Mouse (Mus musculus): ENCODE measurements at regions not wholly inside any gene's neighbourhood (a gene's known extent, or its start where the extent isn't known, plus 50 kb on each side); places are given as distances from the start of the nearest gene placed in this dataset.

- no peak for DNase-seq (ENCODE audit: low spot score)
Observed at GRCm38 (mm10) chr12:51018185-51018584, 329.7 kb upstream of the G2e3 start.

- DNase-seq (ENCODE audit: low spot score): no peak
Observed at GRCm38 (mm10) chr12:51016081-51016480, 331.8 kb upstream of the G2e3 start.

- no peak for DNase-seq (ENCODE audit: low spot score)
Observed at GRCm38 (mm10) chr12:51009644-51010043, 338.2 kb upstream of the G2e3 start.

- DNase-seq (ENCODE audit: low spot score): peak; percentile 68
Observed at GRCm38 (mm10) chr12:51001722-51002592, 345.9 kb upstream of the G2e3 start.

GRCm38 (mm10) chr12:51001096-51001495 is 346.8 kb upstream of the G2e3 start:
- DNase-seq (ENCODE audit: low spot score): no peak

- no peak for DNase-seq (ENCODE audit: low spot score)
Observed at GRCm38 (mm10) chr12:51000281-51001075, 347.4 kb upstream of the G2e3 start.

- DNase-seq (ENCODE audit: low spot score): peak; percentile 89
Observed at GRCm38 (mm10) chr12:50999295-51000237, 348.3 kb upstream of the G2e3 start.

GRCm38 (mm10) chr12:50995664-50996063 is 346.8 kb upstream of the Prkd1 start:
- DNase-seq (ENCODE audit: low spot score): no peak

- DNase-seq (ENCODE audit: low spot score): no peak
Observed at GRCm38 (mm10) chr12:50989561-50990325, 340.8 kb upstream of the Prkd1 start.

- DNase-seq (ENCODE audit: low spot score): no peak
Observed at GRCm38 (mm10) chr12:50981318-50981717, 332.4 kb upstream of the Prkd1 start.

GRCm38 (mm10) chr12:50980800-50981199 is 331.9 kb upstream of the Prkd1 start:
- DNase-seq (ENCODE audit: low spot score): no peak

- DNase-seq (ENCODE audit: low spot score): no peak
Observed at GRCm38 (mm10) chr12:50970759-50971122, 321.8 kb upstream of the Prkd1 start.

GRCm38 (mm10) chr12:50969887-50970758 is 321.2 kb upstream of the Prkd1 start:
- DNase-seq (ENCODE audit: low spot score): no peak

GRCm38 (mm10) chr12:50969402-50969801 is 320.5 kb upstream of the Prkd1 start:
- DNase-seq (ENCODE audit: low spot score): no peak

- DNase-seq (ENCODE audit: low spot score): peak; percentile 41
Observed at GRCm38 (mm10) chr12:50967168-50967810, 318.4 kb upstream of the Prkd1 start.

- no peak for DNase-seq (ENCODE audit: low spot score)
Observed at GRCm38 (mm10) chr12:50953971-50954370, 305.1 kb upstream of the Prkd1 start.

- DNase-seq (ENCODE audit: low spot score): no peak
Observed at GRCm38 (mm10) chr12:50947035-50947434, 298.1 kb upstream of the Prkd1 start.

- DNase-seq (ENCODE audit: low spot score): peak; percentile 92
Observed at GRCm38 (mm10) chr12:50943741-50944521, 295.0 kb upstream of the Prkd1 start.

- no peak for DNase-seq (ENCODE audit: low spot score)
Observed at GRCm38 (mm10) chr12:50943340-50943739, 294.4 kb upstream of the Prkd1 start.
